Mouse (Mus musculus) skeletal muscle tissue, postnatal 0 days (tissue): ENCODE data around the gene Olfr1124. TPM values are rescaled to one million over a fixed set of nuclear protein-coding genes. Genes with fewer than 3 reads are reported as not detected.

Experiments used
- polyA plus RNA-seq: library from polyadenylated mRNA; unstranded; fragments of >200 nt; fragmentation: Nextera tagmentation; extraction: Ambion mirVana; gene quantifications from 2 replicates; pipeline ENCODE4 v1.2.1, GENCODE M21; 2015

Olfr1124 gene
- polyA plus RNA-seq, result 0.05 TPM in 1 of 2 replicates, not detected in the other

DNA sequence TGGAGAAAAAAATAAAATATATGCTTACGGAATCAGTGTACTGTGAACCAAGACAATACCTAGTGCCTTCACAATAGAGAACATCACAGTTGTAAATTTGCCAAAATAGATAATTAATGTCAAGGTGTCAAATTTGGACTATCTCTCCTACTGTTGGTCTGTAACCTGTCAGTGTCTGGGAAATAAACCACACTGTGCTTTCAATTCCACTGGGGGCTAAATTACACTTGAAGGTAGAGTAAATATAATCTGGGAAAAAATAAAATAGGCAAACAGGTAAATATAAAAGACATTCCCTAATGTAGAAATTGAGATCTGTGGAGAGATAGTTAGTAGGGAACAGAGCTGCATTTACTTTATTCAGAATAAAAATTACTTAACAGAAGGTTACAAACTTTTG, at the start of gene Olfr1124:
Gene Olfr1124, plus strand, starts transcription at position 301 of the 400 bp plus-strand sequence.

DNA sequence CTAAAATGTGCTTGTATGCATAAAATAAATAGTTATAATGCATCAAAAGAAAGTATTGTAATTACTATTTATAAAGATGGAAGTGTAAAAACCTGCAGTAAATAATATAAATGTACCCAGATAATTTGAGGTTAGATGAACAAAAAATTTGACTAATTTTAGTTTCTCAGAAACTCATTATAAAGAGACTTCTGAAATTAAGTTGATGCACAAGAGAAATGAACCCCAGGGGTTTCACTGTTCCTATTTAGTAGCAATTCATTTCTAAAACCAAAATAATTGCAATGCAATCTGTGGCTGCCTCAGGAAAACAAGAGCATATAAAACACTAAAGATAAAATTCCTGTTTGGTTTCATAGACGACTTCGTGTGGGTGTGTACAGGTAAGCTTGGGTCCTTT, 44.5 kb upstream of the Olfr1124 start, which contains the start of gene Olfr1122:
Gene Olfr1122, plus strand, starts transcription at position 301 of the 400 bp plus-strand sequence.

DNA sequence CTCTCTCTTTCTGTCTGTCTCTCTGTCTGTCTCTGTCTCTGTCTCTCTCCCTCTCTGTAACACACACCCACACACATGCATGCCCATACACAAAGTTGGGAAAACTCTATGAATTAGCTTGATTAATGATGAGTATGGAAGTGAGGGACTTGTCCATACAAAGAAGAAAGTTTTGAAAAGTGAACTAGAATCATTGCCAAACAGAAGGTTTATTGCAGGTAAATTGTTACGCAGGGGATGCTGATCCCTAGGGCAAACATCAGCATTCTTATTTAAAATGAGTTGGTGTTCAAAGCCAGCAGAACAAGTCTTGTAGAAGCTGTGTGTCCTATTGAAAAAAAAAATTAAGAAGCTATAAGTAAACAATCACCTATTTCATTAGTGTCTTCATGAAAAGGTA, 13.7 kb upstream of the Olfr1124 start, which contains the start of gene Olfr1123:
Gene Olfr1123, plus strand, starts transcription at position 301 of the 400 bp plus-strand sequence.

DNA sequence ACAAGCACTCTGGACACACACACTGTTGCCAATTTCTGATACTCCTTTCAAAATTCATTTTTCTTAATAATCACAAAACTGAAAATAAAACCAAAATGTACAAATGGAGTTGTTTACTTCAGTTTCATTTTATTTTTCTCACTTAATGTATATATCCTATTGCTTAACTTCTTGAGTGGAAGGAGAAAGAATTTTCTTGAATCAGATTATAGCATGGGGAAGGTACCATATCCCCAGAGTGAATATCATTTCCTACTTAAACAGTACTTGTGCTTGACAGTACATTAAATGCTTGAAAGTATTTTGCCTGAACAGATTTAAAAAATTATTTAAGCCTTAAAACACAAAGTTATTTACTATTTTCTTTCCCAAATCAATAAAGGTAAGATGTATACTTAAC, 23.6 kb downstream of the Olfr1124 start, which contains the start of gene Olfr1126:
Gene Olfr1126, plus strand, starts transcription at position 301 of the 400 bp plus-strand sequence.

Other genes with a start within 250 kb of the Olfr1124 start
- not detected in 2 replicates for gene Olfr1112, start 242.5 kb upstream of the Olfr1124 start, polyA plus RNA-seq
- gene Olfr1113, start 221.3 kb upstream of the Olfr1124 start, polyA plus RNA-seq, result not detected in 2 replicates
- not detected in 2 replicates for gene Olfr1115, start 182.3 kb upstream of the Olfr1124 start, polyA plus RNA-seq
- not detected in 2 replicates for gene Olfr1116, start 162.7 kb upstream of the Olfr1124 start, polyA plus RNA-seq
- not detected in 2 replicates for gene Olfr1118, start 122.7 kb upstream of the Olfr1124 start, polyA plus RNA-seq
- not detected in 2 replicates for gene Olfr1120, start 75.5 kb upstream of the Olfr1124 start, polyA plus RNA-seq
- not detected in 2 replicates for gene Olfr1121, start 60.4 kb upstream of the Olfr1124 start, polyA plus RNA-seq
- gene Olfr1122, start 44.4 kb upstream of the Olfr1124 start, polyA plus RNA-seq, result not detected in 2 replicates
- gene Olfr1123, start 13.6 kb upstream of the Olfr1124 start, polyA plus RNA-seq, result not detected in 2 replicates
- gene Olfr1126, start 23.7 kb downstream of the Olfr1124 start, polyA plus RNA-seq, result not detected in 2 replicates
- gene Pramel7, start 66.8 kb downstream of the Olfr1124 start, polyA plus RNA-seq, result not detected in 2 replicates
- not detected in 2 replicates for gene Pramel6, start 76.3 kb downstream of the Olfr1124 start, polyA plus RNA-seq
- not detected in 2 replicates for gene Olfr153, start 101.5 kb downstream of the Olfr1124 start, polyA plus RNA-seq
- gene Olfr1128, start 115.3 kb downstream of the Olfr1124 start, polyA plus RNA-seq, result not detected in 2 replicates
- gene Olfr1129, start 143.6 kb downstream of the Olfr1124 start, polyA plus RNA-seq, result not detected in 2 replicates
- not detected in 2 replicates for gene Olfr1130, start 175.9 kb downstream of the Olfr1124 start, polyA plus RNA-seq
- not detected in 2 replicates for gene Olfr1131, start 196.8 kb downstream of the Olfr1124 start, polyA plus RNA-seq
- not detected in 2 replicates for gene Olfr1132, start 207.3 kb downstream of the Olfr1124 start, polyA plus RNA-seq
- not detected in 2 replicates for gene Olfr1133, start 217.1 kb downstream of the Olfr1124 start, polyA plus RNA-seq
- gene Olfr1134, start 228.2 kb downstream of the Olfr1124 start, polyA plus RNA-seq, result not detected in 2 replicates
- not detected in 2 replicates for gene Olfr1135, start 243.4 kb downstream of the Olfr1124 start, polyA plus RNA-seq